Mouse (Mus musculus) hindbrain, embryonic 11.5 days (tissue): ENCODE measurements around the gene Ggt1. TPM values are rescaled to one million over a fixed set of nuclear protein-coding genes. Genes with fewer than 3 reads are reported as not detected.

Experiments
- ATAC-seq: fragments of 200-750 bp; cut with Nextera tagmentation; 2 replicates; pipeline ENCODE4 v1.8.0; 2017; ENCODE audit warnings: mild to moderate bottlenecking, moderate TSS enrichment, moderate library complexity; ENCODE audit not compliant: low FRiP score
- DNase-seq: peaks from one replicate; pipeline ENCODE4 v3.0.0-alpha.2; 2015; ENCODE audit warnings: low spot score
- H3K27ac ChIP-seq: fragments of 300-500 bp; sonication (generic); 2 replicates; pipeline ENCODE4 v1.5.1; 2014; ENCODE audit warnings: mild to moderate bottlenecking, low read depth, low read length
- H3K27me3 ChIP-seq: fragments of 300-500 bp; sonication (generic); 2 replicates; pipeline ENCODE4 v1.6.1; 2014; ENCODE audit warnings: mild to moderate bottlenecking, low read length, moderate library complexity, mixed read lengths; ENCODE audit not compliant: control insufficient read depth, insufficient read depth
- H3K36me3 ChIP-seq: fragments of 300-500 bp; sonication (generic); 2 replicates; pipeline ENCODE4 v1.6.1; 2014; ENCODE audit warnings: mild to moderate bottlenecking, low read length, moderate library complexity, mixed read lengths; ENCODE audit not compliant: control insufficient read depth, insufficient read depth
- H3K4me1 ChIP-seq: fragments of 300-500 bp; sonication (generic); replicated peaks from 2 replicates; pipeline ENCODE4 v1.6.1; 2014; ENCODE audit warnings: low read length, mixed read lengths; ENCODE audit not compliant: control insufficient read depth, insufficient read depth
- H3K4me2 ChIP-seq: fragments of 300-500 bp; sonication (generic); replicated peaks from 2 replicates; pipeline ENCODE4 v1.6.1; 2014; ENCODE audit warnings: mild to moderate bottlenecking, low read depth, low read length
- H3K4me3 ChIP-seq: fragments of 300-500 bp; sonication (generic); 2 replicates; pipeline ENCODE4 v1.5.1; 2014; ENCODE audit warnings: low read depth, low read length
- H3K9ac ChIP-seq: fragments of 300-500 bp; sonication (generic); 2 replicates; pipeline ENCODE4 v1.6.1; 2014; ENCODE audit warnings: low read depth, low read length
- H3K9me3 ChIP-seq: fragments of 300-500 bp; sonication (generic); 2 replicates; pipeline ENCODE4 v1.6.1; 2016; ENCODE audit warnings: low read length; ENCODE audit not compliant: control insufficient read depth
- WGBS: fragments of 180-500 bp; shearing (Covaris S2); extraction: QIAGEN DNeasy Blood & Tissue Kit; methylation state at CpG from one replicate; pipeline ENCODE4 v1.1.7; 2014; 5-methylcytosine and 5-hydroxymethylcytosine counted together
- polyA plus RNA-seq: library from polyadenylated mRNA; unstranded; fragments of >200 nt; fragmentation: Nextera tagmentation; extraction: Ambion mirVana; gene quantifications from 2 replicates; pipeline ENCODE4 v1.2.1, GENCODE M21; 2014

Gene Ggt1
- polyA plus RNA-seq, 1 experiment from 2014 or later, result 2.2 TPM

GRCm38 (mm10) chr10:75555557-75555956 is 5.8 kb upstream of the Ggt1 start:
- Histone ChIP-seq H3K27ac (no peak overlapping the region), H3K27me3 (peaks cover 10% of the 10 kb centered on the region; the same call in 1 of the 2 replicates), H3K4me1 (0 out of 2 replicates have a peak, but pooled peaks cover 2% of the 10 kb centered on the region), H3K9ac (no peak overlapping the region), H3K9me3 (no peaks in the 10 kb centered on the region), H3K4me3 (no peak overlapping the region), H3K36me3 (no peaks in the 10 kb centered on the region), H3K4me2 (no peak overlapping the region)
- no peak for DNase-seq
- 80% methylated on average over 6 of the region's 6 CpGs for WGBS
- no peak for ATAC-seq

GRCm38 (mm10) chr10:75556026-75556425 is 5.4 kb upstream of the Ggt1 start:
- peak overlapping the region; percentile 10; the same call in 1 of the 2 replicates for H3K27ac ChIP-seq

GRCm38 (mm10) chr10:75558515-75558914 is 2.9 kb upstream of the Ggt1 start:
- Histone ChIP-seq H3K27ac (peak overlapping the region; percentile 79), H3K27me3 (peaks cover 10% of the 10 kb centered on the region; the same call in 1 of the 2 replicates), H3K4me1 (0 out of 2 replicates have a peak, but pooled peaks cover 2% of the 10 kb centered on the region), H3K4me3 (no peak overlapping the region; the same call in 1 of the 2 replicates), H3K9ac (peak overlapping the region; percentile 36; the same call in 1 of the 2 replicates), H3K36me3 (no peaks in the 10 kb centered on the region), H3K4me2 (peak overlapping the region; percentile 99), H3K9me3 (no peaks in the 10 kb centered on the region)
- peak; percentile 14 for DNase-seq
- ATAC-seq, result no peak
- WGBS, result 31% methylated on average over 3 of the region's 3 CpGs

More at GRCm38 (mm10) chr10:75556026-75556425, 5.4 kb upstream of the Ggt1 start:
- DNase-seq (peak; percentile 37), ATAC-seq (peak; percentile 17)
- Histone ChIP-seq H3K4me3 (no peak overlapping the region), H3K4me1 (0 out of 2 replicates have a peak, but pooled peaks cover 2% of the 10 kb centered on the region), H3K27me3 (peaks cover 10% of the 10 kb centered on the region; the same call in 1 of the 2 replicates), H3K9me3 (no peaks in the 10 kb centered on the region), H3K36me3 (no peaks in the 10 kb centered on the region), H3K4me2 (no peak overlapping the region), H3K9ac (no peak overlapping the region)
- 53% methylated on average over 9 of the region's 9 CpGs for WGBS

GRCm38 (mm10) chr10:75559041-75559675 is 2.2 kb upstream of the Ggt1 start:
- H3K4me3 ChIP-seq, result peak overlapping the region; percentile 68
- 0 out of 2 replicates have a peak, but pooled peaks cover 2% of the 10 kb centered on the region for H3K4me1 ChIP-seq
- H3K36me3 ChIP-seq, result no peaks in the 10 kb centered on the region
- peak overlapping the region; percentile 99 for H3K4me2 ChIP-seq
- peak overlapping the region; percentile 79 for H3K27ac ChIP-seq
- H3K9ac ChIP-seq, result peak overlapping the region; percentile 84
- ATAC-seq, result peak; percentile 16; the same call in 1 of the 2 replicates
- WGBS, result 2% methylated on average over 14 of the region's 14 CpGs
- no peaks in the 10 kb centered on the region for H3K9me3 ChIP-seq
- H3K27me3 ChIP-seq, result peaks cover 10% of the 10 kb centered on the region; the same call in 1 of the 2 replicates
- peak; percentile 56 for DNase-seq

- Histone ChIP-seq H3K36me3 (no peaks in the 10 kb centered on the region), H3K4me2 (peak within 1 kb of the TSS; percentile 99), H3K9me3 (no peaks in the 10 kb centered on the region), H3K27me3 (peaks cover 10% of the 10 kb centered on the region; the same call in 1 of the 2 replicates), H3K27ac (peak within 1 kb of the TSS; percentile 79), H3K4me1 (0 out of 2 replicates have a peak, but pooled peaks cover 2% of the 10 kb centered on the region), H3K9ac (peak within 1 kb of the TSS; percentile 84), H3K4me3 (peak within 1 kb of the TSS; percentile 68)
- peak; percentile 62 for ATAC-seq
- DNase-seq, result peak; percentile 67
- under 1% methylated on average over 67 of the region's 75 CpGs for WGBS
Observed at GRCm38 (mm10) chr10:75559676-75560548, 1.5 kb upstream of the Ggt1 start, which contains the start of gene Lrrc75b. Gene Lrrc75b, minus strand, starts transcription at chr10:75560330.

- Histone ChIP-seq H3K27me3 (peaks cover 10% of the 10 kb centered on the region), H3K9ac (peak overlapping the region; percentile 84), H3K4me3 (peak overlapping the region; percentile 68; the same call in 1 of the 2 replicates), H3K4me1 (0 out of 2 replicates have a peak, but pooled peaks cover 2% of the 10 kb centered on the region), H3K36me3 (no peaks in the 10 kb centered on the region), H3K9me3 (no peaks in the 10 kb centered on the region), H3K27ac (no peak overlapping the region), H3K4me2 (peak overlapping the region; percentile 99)
- DNase-seq (no peak), ATAC-seq (peak; percentile 46; the same call in 1 of the 2 replicates)
- WGBS, result 14% methylated on average over 6 of the region's 6 CpGs
Observed at GRCm38 (mm10) chr10:75560549-75560899, 880 bp upstream of the Ggt1 start.

- no peak overlapping the region for H3K9ac ChIP-seq
- H3K36me3 ChIP-seq, result no peaks in the 10 kb centered on the region
- H3K4me2 ChIP-seq, result no peak overlapping the region
- H3K27me3 ChIP-seq, result peaks cover 10% of the 10 kb centered on the region
- ATAC-seq, result no peak
- H3K4me3 ChIP-seq, result no peak overlapping the region
- no peaks in the 10 kb centered on the region for H3K9me3 ChIP-seq
- DNase-seq, result no peak
- H3K27ac ChIP-seq, result no peak overlapping the region
- H3K4me1 ChIP-seq, result 0 out of 2 replicates have a peak, but pooled peaks cover 2% of the 10 kb centered on the region
- 87% methylated on average over 8 of the region's 8 CpGs for WGBS
Observed at GRCm38 (mm10) chr10:75562596-75562995, 1.2 kb downstream of the Ggt1 start.

GRCm38 (mm10) chr10:75564687-75565265 is 3.4 kb downstream of the Ggt1 start:
- peaks cover 4% of the 10 kb centered on the region for H3K27me3 ChIP-seq
- no peak for ATAC-seq
- 85% methylated on average over 12 of the region's 12 CpGs for WGBS
- H3K27ac ChIP-seq, result no peak overlapping the region
- 0 out of 2 replicates have a peak, but pooled peaks cover 2% of the 10 kb centered on the region for H3K4me1 ChIP-seq
- H3K9me3 ChIP-seq, result no peaks in the 10 kb centered on the region
- no peak overlapping the region for H3K4me3 ChIP-seq
- no peak overlapping the region for H3K4me2 ChIP-seq
- no peaks in the 10 kb centered on the region for H3K36me3 ChIP-seq
- DNase-seq, result no peak
- no peak overlapping the region for H3K9ac ChIP-seq
